Mouse (Mus musculus): ENCODE data around the gene Plce1.
"Not testable (repeated sequence)": the region's sequence is repeated elsewhere in the genome, so short reads cannot be mapped to it uniquely, and the experiment has no call there.

Gene Plce1

DNA sequence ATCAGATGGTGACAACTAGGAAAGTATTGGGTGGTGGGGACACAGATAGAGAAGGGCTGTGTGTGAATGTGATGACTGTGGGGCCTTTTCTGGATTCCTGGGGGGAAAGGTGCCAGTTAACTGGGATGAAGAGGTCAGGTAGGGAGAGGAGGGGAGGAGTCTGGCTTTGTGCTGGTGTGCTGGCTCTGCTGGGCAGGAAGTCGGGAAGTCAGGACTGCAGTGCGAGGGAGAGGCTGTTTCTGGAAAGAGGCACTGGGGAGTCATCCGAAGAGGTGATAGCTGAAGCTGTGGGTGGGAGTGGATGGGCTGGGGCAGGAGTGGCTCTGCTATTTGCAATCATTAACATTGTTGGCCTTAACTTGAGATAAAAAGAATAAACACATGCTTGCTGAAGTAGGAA lies 23.7 kb downstream of the Plce1 start:
- DNase-seq = peak; percentile 12 to 56

GRCm38 (mm10) chr19:38506131-38506530 lies 25.2 kb downstream of the Plce1 start:
- DNase-seq = no peak

DNA sequence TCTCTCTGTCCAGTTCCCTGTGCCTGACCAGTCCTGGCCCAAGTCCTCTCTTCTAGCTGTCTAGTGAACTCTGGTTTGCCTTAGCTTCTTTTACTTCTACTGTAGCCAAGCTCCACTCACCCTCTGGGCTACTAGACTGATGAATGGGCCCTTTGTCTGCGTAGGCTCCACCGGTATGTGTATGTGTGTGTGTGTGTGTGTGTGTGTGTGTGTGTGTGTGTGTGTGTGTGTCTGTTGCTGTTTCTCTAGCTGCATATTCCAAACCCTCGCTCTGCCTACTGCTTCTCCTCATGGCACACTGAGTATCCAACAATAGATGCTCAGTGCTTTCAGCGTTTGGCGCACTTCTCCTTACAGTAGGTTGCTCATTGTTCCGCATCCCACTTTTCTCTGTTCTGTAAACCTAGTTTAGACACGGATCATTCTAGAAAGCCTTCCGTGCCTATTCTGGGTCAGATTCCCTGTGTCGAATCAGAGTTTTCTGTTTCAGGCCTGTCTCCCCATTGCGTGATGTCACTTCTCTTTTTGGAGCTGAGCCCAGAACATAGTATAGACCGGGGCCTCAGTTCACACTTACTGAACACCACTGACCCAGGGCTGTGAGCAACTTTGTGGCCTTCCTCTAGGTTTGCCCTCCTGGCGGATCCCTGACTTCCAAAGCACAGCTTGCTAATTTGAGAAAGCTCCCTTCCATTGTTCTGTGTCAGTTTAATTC lies 26.5 kb downstream of the Plce1 start:
- no peak for DNase-seq

- no peak for DNase-seq
Measured at GRCm38 (mm10) chr19:38507966-38508625, 27.2 kb downstream of the Plce1 start.

- no peak for DNase-seq
Measured at GRCm38 (mm10) chr19:38514417-38515184, 33.7 kb downstream of the Plce1 start.

GRCm38 (mm10) chr19:38526855-38527254 lies 45.9 kb downstream of the Plce1 start:
- no peak for DNase-seq

- DNase-seq = no peak
Measured at GRCm38 (mm10) chr19:38527475-38527874, 46.6 kb downstream of the Plce1 start.

DNA sequence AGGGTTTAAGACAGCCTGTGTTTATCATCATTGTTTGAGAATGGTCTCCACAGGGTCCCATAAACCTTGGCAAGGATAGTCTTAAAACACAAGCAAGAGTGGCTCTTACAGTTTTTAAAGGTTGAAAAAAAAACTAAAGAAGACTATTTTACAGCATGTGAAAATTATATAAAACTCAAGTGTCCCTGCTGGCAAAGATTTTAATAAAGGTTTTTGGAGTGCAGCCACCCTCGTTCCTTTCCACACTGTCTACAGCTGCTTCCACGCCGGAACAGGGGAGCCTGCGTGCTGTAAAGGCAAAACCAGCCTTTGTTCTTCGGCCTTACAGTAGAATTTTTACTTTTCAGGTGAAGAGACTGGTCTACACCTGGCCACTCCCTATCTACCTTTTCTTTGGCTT lies 52.3 kb downstream of the Plce1 start:
- DNase-seq = no peak

- DNase-seq = no peak
Measured at GRCm38 (mm10) chr19:38539338-38539737, 58.4 kb downstream of the Plce1 start.

GRCm38 (mm10) chr19:38540549-38540948 lies 59.6 kb downstream of the Plce1 start:
- DNase-seq = no peak

- DNase-seq = no peak
Measured at GRCm38 (mm10) chr19:38549487-38550058, 68.7 kb downstream of the Plce1 start.

GRCm38 (mm10) chr19:38553551-38553950 lies 72.6 kb downstream of the Plce1 start:
- DNase-seq = no peak

- DNase-seq = no peak
Measured at GRCm38 (mm10) chr19:38555399-38555798, 74.5 kb downstream of the Plce1 start.

DNA sequence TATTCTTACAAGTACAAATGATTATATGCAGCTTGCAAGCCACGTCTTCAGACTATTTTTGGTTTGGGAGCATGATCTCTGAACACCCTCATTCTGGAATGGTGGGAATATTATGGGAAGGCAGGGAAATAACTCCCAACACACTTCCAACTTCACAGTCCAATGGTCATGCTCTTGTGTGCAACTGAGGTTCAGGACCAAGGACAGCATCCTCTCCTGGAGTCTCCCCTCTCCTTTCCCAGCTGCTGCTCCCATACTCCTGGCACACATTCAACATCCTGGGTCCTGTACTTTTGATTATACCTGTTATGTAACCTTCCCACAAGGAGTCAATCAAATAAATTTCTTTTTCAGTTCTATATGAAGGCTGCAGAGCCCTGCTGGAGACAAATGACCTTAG lies 77.9 kb downstream of the Plce1 start:
- DNase-seq = peak in 1 of 2 experiments; percentile 23

DNA sequence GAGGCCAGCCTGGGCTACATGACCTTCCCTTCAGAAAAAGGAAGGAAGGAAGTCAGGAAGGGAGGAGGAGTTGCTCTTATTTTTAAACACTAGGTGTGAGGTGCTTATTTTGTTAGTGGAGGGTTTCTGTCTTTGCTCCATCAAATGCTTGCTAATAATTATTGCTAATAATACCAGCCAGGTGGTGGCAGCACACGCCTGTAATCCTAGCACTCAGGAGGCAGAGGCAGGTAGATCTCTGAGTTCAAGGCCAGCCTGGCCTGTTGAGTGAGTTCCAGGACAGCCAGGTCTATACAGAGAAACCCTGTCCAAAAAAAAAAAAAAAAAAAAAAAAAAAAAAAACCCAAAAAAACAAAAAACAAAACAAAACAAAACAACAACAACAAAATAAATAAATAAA lies 81.0 kb downstream of the Plce1 start:
- DNase-seq = not testable (repeated sequence)

DNA sequence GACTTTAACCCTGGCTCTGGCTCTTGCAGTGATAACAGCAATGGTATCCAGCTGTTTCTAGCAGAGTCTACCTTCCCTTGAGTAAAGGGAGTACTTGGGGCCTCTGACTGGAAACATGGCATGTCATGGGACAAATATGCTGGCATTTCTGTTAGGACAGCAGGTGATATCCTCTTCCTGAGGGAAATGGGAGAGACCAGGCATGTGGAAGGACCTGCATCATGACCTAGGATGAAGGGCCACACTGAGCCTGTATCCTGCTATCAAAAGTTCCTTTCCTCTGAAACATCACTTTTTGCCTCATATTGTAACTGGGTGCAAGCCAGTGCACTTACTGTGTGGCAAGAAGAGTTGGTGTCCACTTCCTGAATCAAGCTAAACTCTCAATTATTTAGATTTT lies 85.2 kb downstream of the Plce1 start:
- no peak for DNase-seq

- DNase-seq = peak in 1 of 2 experiments; percentile 5
Measured at GRCm38 (mm10) chr19:38566752-38567151, 85.8 kb downstream of the Plce1 start.

- no peak for DNase-seq
Measured at GRCm38 (mm10) chr19:38567331-38567730, 86.4 kb downstream of the Plce1 start.

DNA sequence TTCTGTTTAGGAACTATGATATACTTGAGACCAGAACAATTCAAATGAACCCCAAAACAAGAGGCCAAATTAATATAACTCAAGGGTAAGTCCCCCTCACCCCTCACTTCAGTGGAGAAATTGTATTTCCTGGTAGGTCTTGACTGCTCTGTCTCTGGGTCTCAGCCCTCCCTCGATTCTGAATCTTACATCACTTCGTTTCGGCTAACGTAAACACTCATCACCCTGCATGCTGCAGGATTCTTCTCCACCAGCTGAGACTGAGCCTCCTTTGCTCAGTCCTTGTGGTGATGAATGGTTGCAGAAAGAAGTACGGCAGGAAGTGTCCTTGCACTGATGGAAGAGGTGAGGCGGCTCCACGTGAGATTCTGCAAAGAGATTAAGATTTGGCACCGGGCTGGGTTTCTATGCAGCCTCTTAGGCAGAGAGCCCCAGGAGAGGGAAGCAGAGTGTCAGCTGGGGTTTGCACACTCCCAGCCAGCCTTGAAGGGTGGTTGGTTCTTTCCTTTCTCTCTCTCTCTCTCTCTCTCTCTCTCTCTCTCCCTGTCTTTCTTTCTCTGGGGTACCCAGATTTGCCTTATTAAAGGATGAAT lies 97.7 kb downstream of the Plce1 start:
- no peak for DNase-seq

DNA sequence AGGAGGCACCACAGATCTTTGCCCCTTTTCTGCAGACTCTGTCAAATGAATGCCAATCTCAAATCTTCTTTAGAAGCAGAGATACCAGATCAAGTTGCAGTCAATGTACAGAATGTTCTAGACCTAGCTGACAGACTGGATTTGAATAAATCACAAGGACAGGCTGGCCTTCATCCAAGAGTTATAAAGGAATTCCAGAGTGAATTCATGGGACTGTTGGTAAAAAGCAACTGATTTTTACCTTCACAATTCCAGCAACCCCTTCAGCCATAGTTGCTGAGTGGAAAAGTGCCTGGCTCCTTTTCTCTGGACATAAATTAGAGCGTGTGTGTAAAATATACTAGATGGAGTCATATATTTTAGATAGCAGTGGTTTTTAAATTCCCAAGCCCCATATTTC lies 102.0 kb downstream of the Plce1 start:
- no peak for DNase-seq

DNA sequence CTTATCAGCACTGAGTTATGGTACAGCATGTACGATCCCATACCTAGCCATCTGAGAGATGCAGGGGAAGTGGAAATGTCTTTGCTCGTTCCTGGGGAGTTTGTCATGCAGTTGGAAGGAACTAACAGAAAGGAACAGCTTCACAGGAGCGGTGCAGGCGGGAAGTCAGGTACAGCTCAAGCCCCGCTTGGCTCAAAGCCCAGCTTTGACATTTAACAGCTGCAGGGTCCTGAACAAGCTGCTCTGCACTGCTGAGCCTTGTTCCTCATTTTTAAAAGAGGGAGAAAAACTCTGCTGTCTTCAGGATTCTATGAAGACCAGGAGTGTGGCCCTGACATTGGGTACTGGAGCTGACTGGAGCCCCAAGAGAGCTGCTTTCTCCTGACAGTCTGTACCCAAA lies 106.7 kb downstream of the Plce1 start:
- DNase-seq = no peak

DNA sequence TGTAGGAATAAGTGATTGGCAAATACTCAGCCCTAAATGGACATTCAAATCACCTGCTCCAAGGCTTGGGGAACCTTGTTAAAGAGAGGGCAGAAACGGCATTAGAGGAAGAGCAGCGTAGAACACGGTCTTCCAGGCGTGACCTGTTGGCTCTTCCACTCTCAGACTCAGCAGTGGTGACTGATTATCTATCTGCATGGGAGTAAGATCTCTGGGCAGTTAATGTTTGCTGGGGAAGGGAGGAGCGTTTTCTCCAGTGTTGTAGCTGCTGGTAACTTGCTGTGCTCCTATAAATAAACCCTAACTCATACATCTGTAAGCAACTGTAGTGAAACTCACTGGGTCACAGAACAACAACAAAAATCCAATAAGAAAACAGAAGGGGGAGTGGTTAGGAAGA lies 108.6 kb downstream of the Plce1 start:
- DNase-seq = no peak

DNA sequence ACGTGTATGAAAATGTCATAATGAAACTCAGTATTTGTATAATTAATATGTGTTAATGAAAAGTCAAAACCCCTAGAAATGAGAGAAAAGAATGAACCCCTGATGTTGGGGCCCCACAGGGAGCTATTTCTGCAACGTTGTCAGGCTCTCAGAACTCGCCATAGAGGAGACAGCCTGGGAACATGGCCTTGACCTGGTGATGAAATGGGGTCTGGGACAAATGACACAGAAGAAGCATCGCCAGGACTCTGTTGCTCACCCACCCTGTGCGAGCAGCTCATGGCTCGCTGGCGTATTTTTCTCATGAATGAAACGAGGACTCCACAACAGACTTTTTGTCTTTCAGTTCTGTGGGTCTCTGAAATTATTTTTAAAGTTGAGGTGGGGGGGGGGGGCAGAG lies 109.0 kb downstream of the Plce1 start:
- no peak for DNase-seq

Measured in lung, postnatal 4 days (tissue).